Mouse (Mus musculus): Measurements from ENCODE around the gene Agbl1. TPM values are rescaled to one million over a fixed set of nuclear protein-coding genes. Genes with fewer than 3 reads are reported as not detected.

Agbl1 gene
- total RNA-seq, 1 experiment = not detected

DNA sequence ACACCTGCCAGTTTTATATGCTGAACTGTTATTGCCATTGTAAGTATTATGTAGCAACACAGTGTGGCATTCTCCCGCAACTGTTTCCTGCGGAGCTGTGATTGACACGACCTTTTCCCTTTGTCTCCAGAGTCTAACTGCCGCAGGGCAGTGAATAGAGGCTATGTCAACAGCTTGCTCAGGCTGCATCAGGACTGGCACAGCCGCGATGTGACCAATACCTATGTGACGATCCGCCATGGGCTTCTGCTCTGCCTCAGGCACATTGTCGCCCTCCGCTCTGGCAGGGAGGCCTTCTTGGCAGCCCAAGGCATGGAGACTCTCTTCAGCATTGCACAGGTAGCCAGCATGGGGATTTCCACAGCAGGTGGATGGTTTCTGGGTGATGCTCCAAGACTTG lies 179.3 kb downstream of the Agbl1 start:
- in situ Hi-C loops (cut with MboI; ENCODE audit: low sequenced_read_pairs in 2 of 2, unreplicated experiment in 2 of 2) = no loop called here
- TF ChIP-seq MAFK (IDR thresholded peaks at IDR 0.05; ENCODE audit: insufficient read depth, low read depth, low read length) (no peak), ZC3H11A (IDR thresholded peaks at IDR 0.05; ENCODE audit: borderline replicate concordance, low read depth, low read length) (no peak), HCFC1 (IDR thresholded peaks at IDR 0.05; ENCODE audit: borderline replicate concordance, insufficient read depth, low read length) (no peak), CHD2 (IDR thresholded peaks at IDR 0.05; ENCODE audit: low read depth, low read length) (no peak), ZNF384 (IDR thresholded peaks at IDR 0.05; ENCODE audit: low read depth, low read length) (no peak)
- Histone ChIP-seq H3K4me3 (ENCODE audit: insufficient read depth in 1 of 2, low read depth in 1 of 2, low read length in 2 of 2, poor library complexity in 1 of 2, severe bottlenecking in 1 of 2) (no peak overlapping the region), H3K4me1 (ENCODE audit: control insufficient read depth in 2 of 2, insufficient read depth in 2 of 2, low read length in 2 of 2, poor library complexity in 1 of 2) (no peaks in the 10 kb centered on the region), H3K9ac (ENCODE audit: insufficient read depth, low read depth, low read length, poor library complexity, severe bottlenecking) (no peak overlapping the region), H3K27ac (ENCODE audit: insufficient read depth, low read depth, low read length, poor library complexity, severe bottlenecking) (no peak overlapping the region), H3K9me3 (ENCODE audit: control insufficient read depth, insufficient read depth, low read depth, low read length) (no peaks in the 10 kb centered on the region), H3K36me3 (ENCODE audit: control insufficient read depth, insufficient read depth, low read length, poor library complexity, severe bottlenecking) (no peaks in the 10 kb centered on the region)
- no peak for DNase-seq (ENCODE audit: low read depth, low spot score)

DNA sequence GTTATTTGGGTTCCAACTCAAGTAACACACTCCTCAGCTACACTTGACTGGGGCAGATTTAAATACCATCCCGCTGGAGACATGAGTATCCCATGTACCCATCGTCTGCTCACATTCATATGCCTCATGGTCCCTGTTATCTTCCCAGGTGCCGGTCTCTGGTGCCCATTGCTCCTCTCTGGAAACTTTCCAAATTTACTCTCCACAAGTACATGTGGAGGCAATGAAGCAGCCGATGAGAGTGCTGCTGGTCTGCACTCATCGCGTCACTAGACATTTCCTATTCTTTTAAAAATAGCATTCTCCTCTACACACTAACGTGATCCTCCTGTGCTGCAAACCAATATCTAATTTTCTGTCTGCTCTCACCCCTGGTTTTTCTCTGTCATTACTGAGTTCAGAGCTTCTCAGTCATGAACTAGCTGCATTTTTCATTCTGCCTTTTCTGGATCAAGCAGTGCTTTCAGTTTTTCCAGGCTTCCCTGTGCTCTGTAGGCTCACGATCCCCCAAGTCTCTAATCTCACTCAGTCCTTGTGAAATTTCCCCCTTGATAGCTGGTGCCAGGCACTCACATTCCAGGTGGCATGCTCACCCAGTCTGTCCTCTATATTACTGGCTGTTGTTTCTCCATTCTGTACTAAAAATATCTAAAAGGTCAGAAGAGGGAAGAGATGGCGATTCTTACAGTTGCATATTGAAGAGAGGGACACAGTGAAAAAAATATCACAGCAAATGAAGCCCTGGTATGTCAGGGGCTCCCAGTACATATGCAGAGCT lies 180.9 kb downstream of the Agbl1 start:
- TF ChIP-seq MAFK (IDR thresholded peaks at IDR 0.05; ENCODE audit: insufficient read depth, low read depth, low read length) (no peak), ZNF384 (IDR thresholded peaks at IDR 0.05; ENCODE audit: low read depth, low read length) (no peak), CHD2 (IDR thresholded peaks at IDR 0.05; ENCODE audit: low read depth, low read length) (no peak), ZC3H11A (IDR thresholded peaks at IDR 0.05; ENCODE audit: borderline replicate concordance, low read depth, low read length) (no peak), HCFC1 (IDR thresholded peaks at IDR 0.05; ENCODE audit: borderline replicate concordance, insufficient read depth, low read length) (no peak)
- H3K4me3 ChIP-seq (ENCODE audit: insufficient read depth in 1 of 2, low read depth in 1 of 2, low read length in 2 of 2, poor library complexity in 1 of 2, severe bottlenecking in 1 of 2) = no peak overlapping the region
- H3K9me3 ChIP-seq (ENCODE audit: control insufficient read depth, insufficient read depth, low read depth, low read length) = no peaks in the 10 kb centered on the region
- no peaks in the 10 kb centered on the region for H3K4me1 ChIP-seq (ENCODE audit: control insufficient read depth in 2 of 2, insufficient read depth in 2 of 2, low read length in 2 of 2, poor library complexity in 1 of 2)
- H3K36me3 ChIP-seq (ENCODE audit: control insufficient read depth, insufficient read depth, low read length, poor library complexity, severe bottlenecking) = no peaks in the 10 kb centered on the region
- DNase-seq (ENCODE audit: low read depth, low spot score) = no peak
- H3K9ac ChIP-seq (ENCODE audit: insufficient read depth, low read depth, low read length, poor library complexity, severe bottlenecking) = no peak overlapping the region
- in situ Hi-C loops (cut with MboI; ENCODE audit: low sequenced_read_pairs in 2 of 2, unreplicated experiment in 2 of 2) = no loop called here
- no peak overlapping the region for H3K27ac ChIP-seq (ENCODE audit: insufficient read depth, low read depth, low read length, poor library complexity, severe bottlenecking)

DNA sequence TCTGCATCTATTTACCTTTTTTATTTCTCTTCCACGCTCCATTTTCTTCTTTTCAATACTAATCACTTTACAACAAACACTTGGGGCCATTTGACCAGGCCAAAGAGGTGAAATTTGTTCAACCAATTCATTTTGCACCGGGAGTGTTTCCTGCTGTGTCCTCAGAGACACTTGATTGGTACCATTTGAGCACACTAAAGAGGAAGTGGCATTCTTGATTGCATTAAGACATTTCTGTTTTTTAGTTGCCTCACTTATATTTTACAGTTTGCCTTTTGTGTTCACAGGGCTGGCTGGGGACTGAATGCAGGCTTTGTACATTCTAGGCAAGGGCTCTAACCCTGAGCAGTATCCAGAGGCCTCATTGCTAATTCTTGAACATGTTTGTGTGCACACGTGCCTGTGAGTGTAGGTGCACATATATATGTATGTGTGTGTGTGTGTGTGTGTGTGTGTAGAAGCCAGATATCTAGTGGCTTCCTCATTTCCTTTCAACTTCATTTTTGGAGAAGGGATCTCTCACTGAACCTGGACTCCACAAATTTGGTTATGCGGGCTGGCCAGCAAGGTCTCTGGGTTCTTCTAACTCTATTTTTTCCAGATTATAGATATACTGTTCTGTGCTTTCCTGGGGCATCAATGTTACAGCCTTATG lies 182.4 kb downstream of the Agbl1 start:
- no peak overlapping the region for H3K27ac ChIP-seq (ENCODE audit: insufficient read depth, low read depth, low read length, poor library complexity, severe bottlenecking)
- no peak overlapping the region for H3K4me3 ChIP-seq (ENCODE audit: insufficient read depth in 1 of 2, low read depth in 1 of 2, low read length in 2 of 2, poor library complexity in 1 of 2, severe bottlenecking in 1 of 2)
- H3K4me1 ChIP-seq (ENCODE audit: control insufficient read depth in 2 of 2, insufficient read depth in 2 of 2, low read length in 2 of 2, poor library complexity in 1 of 2) = no peaks in the 10 kb centered on the region
- no peaks in the 10 kb centered on the region for H3K36me3 ChIP-seq (ENCODE audit: control insufficient read depth, insufficient read depth, low read length, poor library complexity, severe bottlenecking)
- TF ChIP-seq ZNF384 (IDR thresholded peaks at IDR 0.05; ENCODE audit: low read depth, low read length) (no peak), CHD2 (IDR thresholded peaks at IDR 0.05; ENCODE audit: low read depth, low read length) (no peak), HCFC1 (IDR thresholded peaks at IDR 0.05; ENCODE audit: borderline replicate concordance, insufficient read depth, low read length) (no peak), ZC3H11A (IDR thresholded peaks at IDR 0.05; ENCODE audit: borderline replicate concordance, low read depth, low read length) (no peak), MAFK (IDR thresholded peaks at IDR 0.05; ENCODE audit: insufficient read depth, low read depth, low read length) (no peak)
- no peak for DNase-seq (ENCODE audit: low read depth, low spot score)
- H3K9me3 ChIP-seq (ENCODE audit: control insufficient read depth, insufficient read depth, low read depth, low read length) = no peaks in the 10 kb centered on the region
- in situ Hi-C loops (cut with MboI; ENCODE audit: low sequenced_read_pairs in 2 of 2, unreplicated experiment in 2 of 2) = no loop called here
- H3K9ac ChIP-seq (ENCODE audit: insufficient read depth, low read depth, low read length, poor library complexity, severe bottlenecking) = no peak overlapping the region

GRCm38 (mm10) chr7:76416084-76416597 lies 186.5 kb downstream of the Agbl1 start:
- Histone ChIP-seq H3K27ac (ENCODE audit: insufficient read depth, low read depth, low read length, poor library complexity, severe bottlenecking) (no peak overlapping the region), H3K36me3 (ENCODE audit: control insufficient read depth, insufficient read depth, low read length, poor library complexity, severe bottlenecking) (no peaks in the 10 kb centered on the region)
- in situ Hi-C loops (cut with MboI; ENCODE audit: low sequenced_read_pairs in 2 of 2, unreplicated experiment in 2 of 2) = no loop called here

More at GRCm38 (mm10) chr7:76416084-76416597, 186.5 kb downstream of the Agbl1 start:
- no peak overlapping the region for H3K4me3 ChIP-seq (ENCODE audit: insufficient read depth in 1 of 2, low read depth in 1 of 2, low read length in 2 of 2, poor library complexity in 1 of 2, severe bottlenecking in 1 of 2)
- H3K4me1 ChIP-seq (ENCODE audit: control insufficient read depth in 2 of 2, insufficient read depth in 2 of 2, low read length in 2 of 2, poor library complexity in 1 of 2) = no peaks in the 10 kb centered on the region
- no peaks in the 10 kb centered on the region for H3K9me3 ChIP-seq (ENCODE audit: control insufficient read depth, insufficient read depth, low read depth, low read length)
- TF ChIP-seq HCFC1 (IDR thresholded peaks at IDR 0.05; ENCODE audit: borderline replicate concordance, insufficient read depth, low read length) = no peak
- DNase-seq (ENCODE audit: low read depth, low spot score) = no peak
- H3K9ac ChIP-seq (ENCODE audit: insufficient read depth, low read depth, low read length, poor library complexity, severe bottlenecking) = no peak overlapping the region

Measured in ES-E14 (cell line).